Mouse (Mus musculus) cerebellum, adult 8-10 months (tissue): ENCODE data around the gene Setmar.

Source experiments
- DNase-seq: peaks from one replicate; pipeline ENCODE4 v3.0.0; 2022

Gene Setmar

GRCm38 (mm10) chr6:108064918-108065526 is at the start of gene Setmar:
Gene Setmar, plus strand, starts transcription at chr6:108065045.
- peak; percentile 100 for DNase-seq

GRCm38 (mm10) chr6:108021646-108022045 is 43.2 kb upstream of the Setmar start:
- no peak for DNase-seq

- peak; percentile 60 for DNase-seq
Measured at GRCm38 (mm10) chr6:108055041-108055440, 9.8 kb upstream of the Setmar start.

GRCm38 (mm10) chr6:108055946-108056345 is 8.9 kb upstream of the Setmar start:
- no peak for DNase-seq

GRCm38 (mm10) chr6:108057353-108057752 is 7.5 kb upstream of the Setmar start:
- no peak for DNase-seq

GRCm38 (mm10) chr6:108058066-108058465 is 6.8 kb upstream of the Setmar start:
- DNase-seq: no peak

GRCm38 (mm10) chr6:108061121-108061520 is 3.7 kb upstream of the Setmar start:
- DNase-seq: no peak

- peak; percentile 87 for DNase-seq
Measured at GRCm38 (mm10) chr6:108065583-108065982, 738 bp downstream of the Setmar start.

GRCm38 (mm10) chr6:108070947-108071346 is 6.1 kb downstream of the Setmar start:
- DNase-seq: no peak

- no peak for DNase-seq
Measured at GRCm38 (mm10) chr6:108073071-108073470, 8.2 kb downstream of the Setmar start.

- DNase-seq: no peak
Measured at GRCm38 (mm10) chr6:108073931-108074330, 9.1 kb downstream of the Setmar start.

GRCm38 (mm10) chr6:108074624-108075023 is 9.8 kb downstream of the Setmar start:
- DNase-seq: no peak

- DNase-seq: no peak
Measured at GRCm38 (mm10) chr6:108075857-108076256, 11.0 kb downstream of the Setmar start.

GRCm38 (mm10) chr6:108091296-108091695 is 26.5 kb downstream of the Setmar start:
- no peak for DNase-seq

GRCm38 (mm10) chr6:108092646-108093045 is 27.8 kb downstream of the Setmar start:
- no peak for DNase-seq

GRCm38 (mm10) chr6:108093449-108093848 is 28.6 kb downstream of the Setmar start:
- no peak for DNase-seq

GRCm38 (mm10) chr6:108095445-108095844 is 30.6 kb downstream of the Setmar start:
- DNase-seq: no peak

GRCm38 (mm10) chr6:108098171-108098845 is 33.5 kb downstream of the Setmar start:
- DNase-seq: peak; percentile 25

- no peak for DNase-seq
Measured at GRCm38 (mm10) chr6:108098846-108099217, 34.0 kb downstream of the Setmar start.

GRCm38 (mm10) chr6:108101936-108102830 is 37.3 kb downstream of the Setmar start:
- no peak for DNase-seq

GRCm38 (mm10) chr6:108107376-108107775 is 42.5 kb downstream of the Setmar start:
- no peak for DNase-seq

GRCm38 (mm10) chr6:108110336-108110735 is 45.5 kb downstream of the Setmar start:
- no peak for DNase-seq

- no peak for DNase-seq
Measured at GRCm38 (mm10) chr6:108111693-108112092, 46.8 kb downstream of the Setmar start.

GRCm38 (mm10) chr6:108114971-108115370 is 50.1 kb downstream of the Setmar start:
- DNase-seq: no peak
